Mouse (Mus musculus) megakaryocyte, embryonic 14.5 days (primary cell): ENCODE measurements around the gene Gpr139. TPM values are rescaled to one million over a fixed set of nuclear protein-coding genes. Genes with fewer than 3 reads are reported as not detected.

ENCODE experiments used
- H3K27me3 ChIP-seq: replicated peaks from 2 replicates; pipeline ENCODE3; 2012; ENCODE audit warnings: inconsistent platforms
- H3K36me3 ChIP-seq: replicated peaks from 2 replicates; pipeline ENCODE3; 2012; ENCODE audit warnings: low read length, inconsistent platforms, mixed read lengths
- H3K4me1 ChIP-seq: 2 replicates; pipeline ENCODE4 v1.6.1; 2012; ENCODE audit warnings: inconsistent platforms
- H3K4me3 ChIP-seq: replicated peaks from 2 replicates; pipeline ENCODE3; 2012; ENCODE audit warnings: moderate library complexity, mild to moderate bottlenecking, inconsistent platforms
- H3K9me3 ChIP-seq: 2 replicates; pipeline ENCODE4 v1.6.1; 2012; ENCODE audit warnings: inconsistent platforms
- FLI1 ChIP-seq: IDR thresholded peaks from 2 replicates; pipeline ENCODE4 v1.6.1; 2012; ENCODE audit warnings: low read length, inconsistent platforms, mixed read lengths
- GATA1 ChIP-seq: IDR thresholded peaks from 3 replicates; pipeline ENCODE4 v1.6.1; 2012; ENCODE audit warnings: mixed read lengths, low read length, inconsistent platforms, borderline replicate concordance
- polyA plus RNA-seq: library from polyadenylated mRNA; stranded (reverse); fragments of >175 nt; gene quantifications from 2 replicates; pipeline ENCODE4 v1.2.3, GENCODE M21; 2012; ENCODE audit warnings: low replicate concordance; ENCODE audit not compliant: insufficient read depth

Gpr139 gene
- polyA plus RNA-seq, 1 experiment, result not detected

DNA sequence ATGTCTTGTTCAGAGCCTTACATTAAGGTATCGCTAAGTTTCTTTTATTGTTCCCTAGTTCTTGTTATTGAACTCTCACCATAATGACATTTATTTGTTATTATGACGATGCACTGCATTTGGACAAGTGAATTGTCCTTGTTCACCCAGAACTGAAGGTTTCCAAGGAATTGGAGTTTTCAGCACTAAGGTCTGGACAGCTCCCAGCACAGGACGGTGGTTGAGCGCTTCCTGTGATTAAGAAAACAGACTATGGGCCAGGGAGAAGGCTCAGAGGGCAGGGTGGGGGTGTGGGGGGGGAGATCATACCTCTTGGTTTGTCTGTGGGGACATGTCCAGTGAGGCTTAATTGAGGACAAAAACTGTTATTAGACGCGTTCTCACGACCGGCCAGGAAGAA lies 72.6 kb downstream of the Gpr139 start:
- no peak for TF ChIP-seq FLI1
- no peak for TF ChIP-seq GATA1
- Histone ChIP-seq H3K27me3 (no peaks in the 10 kb centered on the region), H3K4me1 (no peaks in the 10 kb centered on the region), H3K9me3 (no peaks in the 10 kb centered on the region; the same call in 1 of the 2 replicates), H3K4me3 (no peak overlapping the region), H3K36me3 (no peaks in the 10 kb centered on the region)

DNA sequence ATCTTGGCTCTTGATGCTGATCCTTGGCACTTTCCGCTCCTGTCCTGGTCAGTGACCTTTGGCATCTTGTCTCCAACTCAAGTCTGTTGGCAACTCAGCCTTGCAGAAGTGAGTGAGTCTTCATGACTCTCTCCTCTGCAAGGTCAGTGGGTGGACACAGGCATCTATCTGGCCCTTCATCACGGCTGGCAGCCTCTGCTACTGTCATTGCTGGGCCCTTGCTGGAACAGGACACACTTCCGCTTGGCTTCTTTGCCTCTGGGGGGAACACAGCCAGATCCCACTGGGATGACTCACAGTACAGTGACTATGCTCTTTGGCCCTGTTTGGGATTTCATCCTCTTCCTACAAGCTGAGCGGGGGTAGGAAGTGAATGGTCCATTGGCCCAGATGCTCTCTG lies 78.5 kb downstream of the Gpr139 start:
- H3K27me3 ChIP-seq, result no peaks in the 10 kb centered on the region
- no peaks in the 10 kb centered on the region for H3K4me1 ChIP-seq
- H3K9me3 ChIP-seq, result peaks cover 11% of the 10 kb centered on the region
- no peaks in the 10 kb centered on the region for H3K36me3 ChIP-seq
- no peak for TF ChIP-seq GATA1
- TF ChIP-seq FLI1, result no peak
- H3K4me3 ChIP-seq, result no peak overlapping the region

DNA sequence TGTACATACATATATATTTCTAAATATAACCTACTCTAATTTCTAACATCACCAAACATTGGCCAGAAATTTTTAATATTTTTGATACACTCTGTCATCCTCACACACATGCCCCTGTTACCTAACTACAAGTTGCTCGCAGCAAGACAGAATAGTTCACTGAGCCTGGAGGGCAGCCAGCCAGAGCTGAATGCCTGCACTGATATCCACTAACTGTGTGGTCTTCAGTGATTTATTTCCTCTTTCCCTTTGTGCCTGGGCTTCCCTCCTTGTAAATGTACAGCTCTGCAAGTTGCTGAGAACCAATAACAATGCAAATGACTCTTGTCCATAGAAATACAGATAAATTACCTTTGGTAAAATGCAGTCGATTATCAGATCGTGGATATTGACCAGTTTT lies 87.8 kb downstream of the Gpr139 start:
- Histone ChIP-seq H3K9me3 (peaks cover 3% of the 10 kb centered on the region), H3K4me3 (no peak overlapping the region), H3K27me3 (no peaks in the 10 kb centered on the region), H3K4me1 (no peaks in the 10 kb centered on the region), H3K36me3 (no peaks in the 10 kb centered on the region)
- TF ChIP-seq FLI1 (no peak), GATA1 (no peak)

Other genes with a start within 250 kb of the Gpr139 start
- gene Gprc5b, start 189.4 kb downstream of the Gpr139 start, polyA plus RNA-seq, result 0.04 TPM in 1 of 2 replicates, not detected in the other